Mouse (Mus musculus) CH12.LX (cell line): ENCODE data around the gene Haghl. TPM values are rescaled to one million over a fixed set of nuclear protein-coding genes. Genes with fewer than 3 reads are reported as not detected.

Source experiments
- DNase-seq: peaks from one replicate; pipeline ENCODE4 v3.0.0-alpha.2; 2013; ENCODE audit errors: extremely low read depth
- H3K27ac ChIP-seq: 2 replicates; pipeline ENCODE4 v1.5.1; 2012; ENCODE audit warnings: low read depth, mild to moderate bottlenecking, control low read depth, moderate library complexity; ENCODE audit not compliant: insufficient read depth
- H3K27me3 ChIP-seq: replicated peaks from 2 replicates; pipeline ENCODE3; 2012; ENCODE audit warnings: inconsistent platforms
- H3K36me3 ChIP-seq, 2 experiments: replicated peaks in 1 of 2; 2 replicates each; pipeline versions ENCODE3 to v1.6.1; 2012; ENCODE audit warnings: inconsistent platforms in 1 of 2, low read length in 1 of 2, mild to moderate bottlenecking in 1 of 2, mixed read lengths in 1 of 2, moderate library complexity in 1 of 2; ENCODE audit not compliant: control insufficient read depth in 1 of 2, insufficient read depth in 1 of 2
- H3K4me1 ChIP-seq, 2 experiments: 2 replicates each; pipeline ENCODE4 v1.6.1; 2012; ENCODE audit warnings: inconsistent platforms in 1 of 2, moderate library complexity in 1 of 2; ENCODE audit not compliant: insufficient read depth in 2 of 2, control insufficient read depth in 1 of 2
- H3K4me2 ChIP-seq: 2 replicates; pipeline ENCODE4 v1.6.1; 2012; ENCODE audit warnings: low read depth, mild to moderate bottlenecking, control low read depth; ENCODE audit not compliant: poor library complexity, insufficient read depth, severe bottlenecking
- H3K4me3 ChIP-seq, 3 experiments: fragments of 150-350 bp in 1 of 3; sonication (generic) in 1 of 3; replicated peaks in 1 of 3; 2 replicates each; pipeline versions ENCODE3 to v1.5.1; 2011 to 2012; ENCODE audit warnings: low read depth in 2 of 3, low read length in 2 of 3, mild to moderate bottlenecking in 2 of 3, moderate library complexity in 2 of 3, control low read depth in 1 of 3, improper control_type of control experiment in 1 of 3, inconsistent platforms in 1 of 3, mixed read lengths in 1 of 3; ENCODE audit not compliant: poor library complexity in 1 of 3
- H3K79me2 ChIP-seq: replicated peaks from 2 replicates; pipeline ENCODE4 v1.6.1; 2012; ENCODE audit warnings: mild to moderate bottlenecking, moderate library complexity; ENCODE audit not compliant: control insufficient read depth, poor library complexity, insufficient read depth, severe bottlenecking; ENCODE audit errors: extremely low read depth
- H3K9ac ChIP-seq: 2 replicates; pipeline ENCODE4 v1.6.1; 2012; ENCODE audit warnings: low read depth, mild to moderate bottlenecking, control low read depth, moderate library complexity; ENCODE audit not compliant: insufficient read depth
- H3K9me3 ChIP-seq: replicated peaks from 2 replicates; pipeline ENCODE3; 2012; ENCODE audit warnings: low read length, inconsistent platforms, mixed read lengths
- BHLHE40 ChIP-seq: IDR thresholded peaks from 2 replicates; pipeline ENCODE4 v1.6.1; 2011; ENCODE audit warnings: mild to moderate bottlenecking, low read depth, low read length, improper control_type of control experiment
- CHD1 ChIP-seq: IDR thresholded peaks from 2 replicates; pipeline ENCODE4 v1.6.1; 2012; ENCODE audit warnings: low read depth, low read length, improper control_type of control experiment, inconsistent platforms
- CHD2 ChIP-seq: IDR thresholded peaks from 2 replicates; pipeline ENCODE4 v1.6.1; 2011; ENCODE audit warnings: low read length, improper control_type of control experiment
- CTCF ChIP-seq, 2 experiments: IDR thresholded peaks in 1 of 2; conservative IDR thresholded peaks in 1 of 2; 2 replicates each; pipeline ENCODE4 v1.5.1; 2011 to 2012; ENCODE audit warnings: low read depth in 2 of 2, low read length in 2 of 2, improper control_type of control experiment in 1 of 2, inconsistent platforms in 1 of 2, mild to moderate bottlenecking in 1 of 2, moderate library complexity in 1 of 2
- E2F4 ChIP-seq: IDR thresholded peaks from 2 replicates; pipeline ENCODE4 v1.6.1; 2011; ENCODE audit warnings: low read depth, low read length, improper control_type of control experiment; ENCODE audit not compliant: insufficient replicate concordance
- ELF1 ChIP-seq: IDR thresholded peaks from 2 replicates; pipeline ENCODE4 v1.6.1; 2014; ENCODE audit warnings: low read depth, mild to moderate bottlenecking, inconsistent platforms, low read length, improper control_type of control experiment
- ETS1 ChIP-seq: conservative IDR thresholded peaks from 2 replicates; pipeline ENCODE4 v1.6.1; 2012; ENCODE audit warnings: low read depth, mild to moderate bottlenecking, inconsistent platforms, low read length, improper control_type of control experiment, moderate library complexity
- GABPA ChIP-seq: IDR thresholded peaks from 2 replicates; pipeline ENCODE4 v1.6.1; 2012; ENCODE audit warnings: low read depth, low read length, improper control_type of control experiment, inconsistent platforms; ENCODE audit not compliant: insufficient replicate concordance
- IRF4 ChIP-seq: IDR thresholded peaks from 2 replicates; pipeline ENCODE4 v1.6.1; 2014; ENCODE audit warnings: low read depth, mild to moderate bottlenecking, inconsistent platforms, low read length, improper control_type of control experiment
- JUND ChIP-seq: conservative IDR thresholded peaks from 2 replicates; pipeline ENCODE4 v1.6.1; 2011; ENCODE audit warnings: low read depth, low read length, improper control_type of control experiment
- MAX ChIP-seq: IDR thresholded peaks from 2 replicates; pipeline ENCODE4 v1.6.1; 2011; ENCODE audit warnings: low read length, improper control_type of control experiment
- MAZ ChIP-seq: IDR thresholded peaks from 2 replicates; pipeline ENCODE4 v1.6.1; 2012; ENCODE audit warnings: low read depth, mild to moderate bottlenecking, inconsistent platforms, low read length, improper control_type of control experiment, moderate library complexity
- MEF2A ChIP-seq: IDR thresholded peaks from 2 replicates; pipeline ENCODE4 v1.6.1; 2014; ENCODE audit warnings: low read depth, mild to moderate bottlenecking, inconsistent platforms, low read length, improper control_type of control experiment, borderline replicate concordance
- MXI1 ChIP-seq: IDR thresholded peaks from 2 replicates; pipeline ENCODE4 v1.6.1; 2011; ENCODE audit warnings: mild to moderate bottlenecking, low read depth, low read length, improper control_type of control experiment
- MYC ChIP-seq: IDR thresholded peaks from 2 replicates; pipeline ENCODE4 v1.6.1; 2011; ENCODE audit warnings: low read depth, mild to moderate bottlenecking, improper control_type of control experiment, low read length
- NRF1 ChIP-seq: IDR thresholded peaks from 2 replicates; pipeline ENCODE4 v1.6.1; 2014; ENCODE audit warnings: low read depth, mild to moderate bottlenecking, inconsistent platforms, low read length, improper control_type of control experiment, moderate library complexity
- POLR2A ChIP-seq: IDR thresholded peaks from 2 replicates; pipeline ENCODE4 v1.6.1; 2011; ENCODE audit warnings: low read depth, mild to moderate bottlenecking, improper control_type of control experiment, low read length
- POLR2AphosphoS2 ChIP-seq: IDR thresholded peaks from 2 replicates; pipeline ENCODE4 v1.6.1; 2011; ENCODE audit warnings: low read depth, low read length, improper control_type of control experiment
- RAD21 ChIP-seq: IDR thresholded peaks from 2 replicates; pipeline ENCODE4 v1.6.1; 2011; ENCODE audit warnings: low read depth, mild to moderate bottlenecking, low read length, improper control_type of control experiment, moderate library complexity
- RCOR1 ChIP-seq: conservative IDR thresholded peaks from 2 replicates; pipeline ENCODE4 v1.6.1; 2012; ENCODE audit warnings: low read depth, mild to moderate bottlenecking, inconsistent platforms, low read length, improper control_type of control experiment
- TBP ChIP-seq: conservative IDR thresholded peaks from 2 replicates; pipeline ENCODE4 v1.6.1; 2011; ENCODE audit warnings: low read depth, low read length, improper control_type of control experiment
- TCF12 ChIP-seq: IDR thresholded peaks from 2 replicates; pipeline ENCODE4 v1.6.1; 2014; ENCODE audit warnings: low read depth, mild to moderate bottlenecking, inconsistent platforms, low read length, improper control_type of control experiment
- ZC3H11A ChIP-seq: IDR thresholded peaks from 2 replicates; pipeline ENCODE4 v1.6.1; 2012; ENCODE audit warnings: low read depth, mild to moderate bottlenecking, inconsistent platforms, low read length, improper control_type of control experiment
- ZKSCAN1 ChIP-seq: IDR thresholded peaks from 2 replicates; pipeline ENCODE4 v1.6.1; 2012; ENCODE audit warnings: low read depth, inconsistent platforms, low read length, improper control_type of control experiment, borderline replicate concordance
- ZMIZ1 ChIP-seq: IDR thresholded peaks from 2 replicates; pipeline ENCODE4 v1.6.1; 2012; ENCODE audit warnings: low read depth, mild to moderate bottlenecking, inconsistent platforms, low read length, improper control_type of control experiment
- ZNF384 ChIP-seq: IDR thresholded peaks from 2 replicates; pipeline ENCODE4 v1.6.1; 2012; ENCODE audit warnings: low read depth, low read length, improper control_type of control experiment, inconsistent platforms
- dilution Hi-C: fragments of 300-500 bp; cut with MboI; formaldehyde crosslinking; loops from 2 replicates; pipeline ENCODE4 v1.14.3; 2020; ENCODE audit warnings: low sequenced_read_pairs; ENCODE audit not compliant: extremely low pct_unique_long_range_greater_than_20kb, extremely low pct_ligation_motif_present
- in situ Hi-C: fragments of 300-500 bp; cut with MboI; formaldehyde crosslinking; loops from 3 replicates; pipeline ENCODE4 v1.14.3; 2019; ENCODE audit warnings: low sequenced_read_pairs, low pct_ligation_motif_present, low pct_unique_long_range_greater_than_20kb, mixed read lengths
- polyA plus RNA-seq: library from polyadenylated mRNA; unstranded; fragments of >175 nt; gene quantifications from 2 replicates; pipeline ENCODE4 v1.2.1, GENCODE M21; 2012; ENCODE audit warnings: low read depth; ENCODE audit not compliant: insufficient read length
- total RNA-seq, 2 experiments: library from RNA; depleted of rRNA; stranded (reverse); fragments of 300-350 nt in 1 of 2; fragments of >200 nt in 1 of 2; gene quantifications; 2 replicates each; pipeline ENCODE4 v1.2.3; 2012 to 2014

The Haghl gene
- total and polyA plus RNA-seq, 3 experiments = 7.4 to 16.0 (median 7.8) TPM

DNA sequence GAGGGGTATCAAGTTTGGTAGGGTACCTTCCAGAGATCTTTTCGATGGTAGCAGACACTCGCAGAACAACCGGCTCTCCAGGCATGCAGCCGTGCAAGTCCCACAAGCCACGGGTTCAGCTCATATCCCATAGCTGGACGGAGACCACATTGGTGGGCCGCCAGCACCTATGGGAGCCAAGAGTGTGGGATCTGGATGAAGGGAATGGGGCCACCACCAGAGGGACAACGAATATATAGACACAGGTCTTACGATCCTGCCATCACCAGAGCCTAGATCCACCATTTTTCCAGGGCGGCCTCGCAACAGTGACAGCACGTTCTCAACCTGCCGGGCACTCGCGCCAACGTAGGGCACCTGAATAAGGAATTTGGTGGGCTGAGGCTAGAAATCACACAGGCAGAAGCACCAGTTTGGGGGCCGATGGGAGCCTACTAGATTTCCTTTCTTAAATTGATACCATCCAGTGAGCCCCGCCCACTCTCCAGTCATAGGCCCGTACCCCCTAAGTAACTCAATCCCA lies 5.9 kb upstream of the Haghl start:
- peaks cover 17 to 50% of the 10 kb centered on the region in 2 experiments for H3K36me3 ChIP-seq
- H3K4me2 ChIP-seq = peak overlapping the region; percentile 71
- H3K4me3 ChIP-seq = peak overlapping the region; percentile 67 to 83 (median 76)
- peak overlapping the region; percentile 42 for H3K9ac ChIP-seq
- no peak overlapping the region for H3K27ac ChIP-seq
- in situ Hi-C loops = loop anchor here (10.0 kb wide), 1 partner anchor 57 kb away; the partner anchor contains the start of gene Mslnl
- DNase-seq = no peak
- H3K4me1 ChIP-seq = peaks cover 14 to 29% of the 10 kb centered on the region in 2 experiments
- no peaks in the 10 kb centered on the region for H3K9me3 ChIP-seq
- no peaks in the 10 kb centered on the region for H3K27me3 ChIP-seq
- TF ChIP-seq BHLHE40 = no peak
- no peak for TF ChIP-seq JUND
- no peak for TF ChIP-seq E2F4
- no peak for TF ChIP-seq CHD1
- no peak for TF ChIP-seq ZC3H11A
- TF ChIP-seq ZKSCAN1 = no peak
- no peak for TF ChIP-seq RAD21
- TF ChIP-seq MEF2A = no peak
- TF ChIP-seq TCF12 = no peak
- no peak for TF ChIP-seq CTCF (conservative IDR thresholded peaks at IDR 0.05 in 1 of 2, IDR thresholded peaks at IDR 0.05 in 1 of 2; ENCODE audit: low read depth in 2 of 2, low read length in 2 of 2)
- no peak for TF ChIP-seq CHD2
- TF ChIP-seq TBP = no peak
- TF ChIP-seq IRF4 = no peak
- TF ChIP-seq MAZ = no peak
- TF ChIP-seq ETS1 = no peak
- no peak for TF ChIP-seq MAX
- no peak for TF ChIP-seq ELF1
- dilution Hi-C loops = no loop called here
- H3K79me2 ChIP-seq = 0 out of 2 replicates have a peak, but pooled peaks cover 3% of the 10 kb centered on the region

DNA sequence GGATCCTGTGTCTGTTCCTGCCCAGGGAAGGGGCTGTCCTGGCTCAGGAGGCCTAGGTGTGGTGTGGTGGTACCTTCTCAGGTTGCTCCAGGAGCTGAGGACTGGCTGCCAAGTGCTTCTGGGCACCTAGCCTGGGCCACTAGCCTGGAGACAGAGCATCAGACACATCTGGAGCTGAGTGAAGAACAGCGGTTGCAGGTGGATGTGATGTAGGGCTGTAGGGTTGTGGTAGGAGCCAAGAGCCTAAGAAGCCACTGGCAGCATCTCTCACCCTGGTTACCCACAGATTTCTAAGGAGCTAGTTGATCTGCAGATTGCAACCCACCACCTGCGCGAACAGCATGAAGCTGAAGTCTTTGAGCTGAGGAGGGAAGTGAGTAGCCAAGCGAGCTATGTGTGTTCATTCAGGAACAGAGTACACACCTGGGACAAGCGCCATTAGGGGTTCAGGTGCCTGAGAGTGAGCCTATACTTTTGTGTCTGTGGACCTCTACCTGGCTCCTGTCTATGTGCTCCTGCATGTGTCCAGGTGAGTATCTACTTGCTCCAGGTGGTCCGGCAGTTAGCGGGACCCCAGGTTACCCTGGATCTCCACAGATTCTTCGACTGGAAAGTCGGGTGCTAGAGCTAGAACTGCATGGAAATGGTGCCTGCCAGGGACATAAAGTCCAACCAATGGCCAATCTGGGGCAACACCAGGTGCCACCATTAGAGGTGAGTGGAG lies 1.5 kb upstream of the Haghl start:
- no peaks in the 10 kb centered on the region for H3K9me3 ChIP-seq
- dilution Hi-C loops = no loop called here
- no peak overlapping the region for H3K27ac ChIP-seq
- H3K4me2 ChIP-seq = no peak overlapping the region
- TF ChIP-seq ZNF384 = no peak
- no peak for TF ChIP-seq NRF1
- no peak for TF ChIP-seq POLR2A
- TF ChIP-seq MXI1 = no peak
- no peak for TF ChIP-seq CHD2
- no peak for TF ChIP-seq TBP
- TF ChIP-seq ZMIZ1 = no peak
- no peak for TF ChIP-seq MYC
- TF ChIP-seq RAD21 = no peak
- no peak for TF ChIP-seq GABPA
- TF ChIP-seq POLR2AphosphoS2 = no peak
- no peak for TF ChIP-seq RCOR1
- 0 out of 2 replicates have a peak, but pooled peaks cover 3% of the 10 kb centered on the region for H3K79me2 ChIP-seq
- peaks cover 7 to 27% of the 10 kb centered on the region in 2 experiments for H3K4me1 ChIP-seq
- H3K9ac ChIP-seq = no peak overlapping the region
- H3K27me3 ChIP-seq = no peaks in the 10 kb centered on the region
- H3K4me3 ChIP-seq = no peak overlapping the region
- in situ Hi-C loops = no loop called here
- H3K36me3 ChIP-seq = peaks cover 41 to 70% of the 10 kb centered on the region in 2 experiments
- DNase-seq = no peak
